Mouse (Mus musculus): Measurements from ENCODE around the gene Pbx1.

GRCm38 (mm10) chr1:168069740-168070139, 362.3 kb downstream of the Pbx1 start:
- TF ChIP-seq CTCF (IDR thresholded peaks at IDR 0.05; ENCODE audit: low read depth, low read length) (no peak), POLR2A (IDR thresholded peaks at IDR 0.05; ENCODE audit: extremely low read depth, insufficient read depth, low read length) (no peak)
